Mouse (Mus musculus) brain, embryonic 18.5 days (tissue): ENCODE results near the gene Rbm4.

Experiments
- DNase-seq: peaks from one replicate; pipeline ENCODE4 v3.0.0-alpha.2; 2012; ENCODE audit warnings: low read depth, low spot score

Rbm4 gene

DNA sequence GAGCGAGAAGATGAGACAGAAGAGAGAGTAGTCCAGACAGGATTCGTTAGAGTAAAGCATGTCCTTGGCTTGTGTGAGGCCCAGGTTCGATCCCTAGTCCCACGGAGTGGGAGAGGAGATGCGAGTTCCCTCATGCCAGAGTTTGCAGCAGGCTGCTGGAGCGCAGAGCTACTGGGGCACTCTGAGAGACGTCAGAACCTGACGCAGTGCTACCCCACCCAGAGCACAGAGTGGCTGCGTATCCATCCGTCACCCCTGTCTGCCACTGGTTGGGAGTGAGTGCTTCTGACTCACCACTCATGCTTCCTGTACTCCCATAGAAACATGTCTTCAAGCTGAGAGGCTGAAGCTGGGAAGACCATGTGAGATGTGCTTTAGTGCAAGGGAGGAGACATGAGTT lies 52.2 kb downstream of the Rbm4 start:
- DNase-seq: no peak

DNA sequence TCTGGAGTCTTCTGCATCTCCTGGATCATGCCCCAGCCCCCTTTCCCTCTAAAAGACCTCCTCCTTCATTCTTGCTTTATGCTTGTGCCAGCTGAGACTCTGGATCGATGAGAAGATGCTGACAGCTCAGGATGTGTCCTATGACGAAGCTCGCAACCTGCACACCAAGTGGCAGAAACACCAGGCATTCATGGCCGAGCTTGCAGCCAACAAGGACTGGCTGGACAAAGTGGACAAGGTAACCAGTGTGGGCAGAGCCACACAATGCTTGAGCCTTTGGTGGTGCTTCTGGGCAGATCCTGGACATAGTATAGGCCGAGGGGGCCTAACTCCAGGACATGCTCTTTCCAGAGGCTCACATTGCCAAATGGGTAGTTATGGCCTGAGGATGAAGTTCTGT lies 53.9 kb downstream of the Rbm4 start:
- no peak for DNase-seq

GRCm38 (mm10) chr19:4739053-4739452 lies 54.6 kb downstream of the Rbm4 start:
- DNase-seq: no peak

GRCm38 (mm10) chr19:4737866-4738265 lies 55.8 kb downstream of the Rbm4 start:
- no peak for DNase-seq
